Mouse (Mus musculus): ENCODE results near the gene Ngdn. TPM values are rescaled to one million over a fixed set of nuclear protein-coding genes. Genes with fewer than 3 reads are reported as not detected.
A peak's percentile ranks its signal among the peaks of the same experiment; 100 is the strongest.

Gene Ngdn
- polyA plus RNA-seq, 1 experiment from 2014 or later: 95.8 TPM

DNA sequence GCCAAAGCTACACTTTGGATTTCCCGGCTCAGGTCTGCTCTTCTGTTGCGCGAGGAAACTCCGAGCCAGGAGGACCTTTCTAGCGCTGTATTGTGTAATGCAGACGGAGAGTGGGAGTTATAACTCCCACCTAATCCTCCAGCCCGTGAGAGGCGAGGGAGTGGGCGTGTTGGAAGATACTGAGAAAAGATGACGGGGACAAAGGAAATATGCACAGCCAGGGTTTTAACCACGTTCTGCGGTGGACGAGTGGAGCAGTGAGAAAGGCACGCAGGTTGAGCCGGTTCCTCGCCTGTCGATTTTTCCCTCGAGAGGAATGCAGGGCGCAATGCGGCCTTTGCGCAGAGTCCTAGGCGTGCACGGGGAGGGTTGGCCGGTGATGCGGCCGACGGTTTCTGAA is 663 bp upstream of the Ngdn start:
- Histone ChIP-seq H3K36me3 (ENCODE audit: control insufficient read depth, insufficient read depth, low read length) (no peaks in the 10 kb centered on the region), H3K4me1 (replicated peaks; ENCODE audit: control insufficient read depth, insufficient read depth, low read length) (no peaks in the 10 kb centered on the region), H3K9me3 (ENCODE audit: control insufficient read depth, low read length) (no peaks in the 10 kb centered on the region), H3K9ac (ENCODE audit: low read length) (peak overlapping the region; percentile 78), H3K4me2 (ENCODE audit: low read depth, low read length, severe bottlenecking) (peak overlapping the region; percentile 78), H3K27me3 (ENCODE audit: control insufficient read depth, insufficient read depth, low read length) (no peaks in the 10 kb centered on the region), H3K27ac (ENCODE audit: low read depth, low read length) (peak overlapping the region; percentile 79), H3K4me3 (ENCODE audit: low read depth, low read length) (peak overlapping the region; percentile 76)
- ATAC-seq (replicated peaks; ENCODE audit: low FRiP score) (peak; percentile 74; the same call in 1 of the 2 replicates), DNase-seq (ENCODE audit: low spot score) (no peak)
- under 1% methylated on average over 27 of the region's 27 CpGs for WGBS

DNA sequence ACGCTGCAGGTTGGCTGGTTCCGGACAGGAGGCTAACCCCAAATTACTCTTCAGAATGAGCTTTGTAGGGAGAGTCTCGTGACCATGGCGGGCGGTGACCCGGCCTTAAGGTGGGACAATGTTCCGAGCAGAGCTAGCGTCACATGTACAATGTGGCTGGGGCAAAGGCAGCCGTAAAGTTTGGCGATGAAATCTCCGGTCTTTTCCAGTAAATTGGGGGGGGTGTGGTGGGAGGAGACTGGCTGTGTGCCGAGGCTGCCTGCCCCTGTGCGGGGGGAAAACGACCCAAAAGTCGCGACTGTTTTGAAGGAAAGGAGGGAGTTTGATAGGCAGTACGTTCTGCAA is 485 bp downstream of the Ngdn start:
- under 1% methylated on average over 17 of the region's 17 CpGs for WGBS

DNA sequence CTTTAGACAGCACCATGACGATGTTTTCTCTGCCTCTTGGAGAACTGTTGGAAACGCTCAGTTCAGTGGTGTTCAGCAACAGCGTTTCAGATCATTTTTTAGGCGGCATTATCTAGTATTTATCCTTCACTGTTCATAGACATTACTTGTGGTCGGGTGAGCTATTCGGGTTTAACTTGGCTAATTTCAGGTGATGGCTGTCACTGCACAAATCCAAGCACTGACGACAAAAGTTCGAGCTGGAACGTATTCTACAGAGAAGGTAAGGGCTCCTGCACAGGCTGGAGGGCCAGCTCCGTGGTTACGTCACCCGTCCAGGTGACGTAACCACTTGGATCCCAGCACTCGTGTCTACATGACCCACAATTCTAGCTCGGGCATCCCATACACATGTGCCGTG is 1.6 kb downstream of the Ngdn start:
- H3K9ac ChIP-seq (ENCODE audit: low read length): no peak overlapping the region
- no peak for DNase-seq (ENCODE audit: low spot score)
- ATAC-seq (replicated peaks; ENCODE audit: low FRiP score): no peak
- H3K36me3 ChIP-seq (ENCODE audit: control insufficient read depth, insufficient read depth, low read length): peaks cover under 1% of the 10 kb centered on the region
- H3K9me3 ChIP-seq (ENCODE audit: control insufficient read depth, low read length): no peaks in the 10 kb centered on the region
- no peaks in the 10 kb centered on the region for H3K27me3 ChIP-seq (ENCODE audit: control insufficient read depth, insufficient read depth, low read length)
- 94% methylated on average over 16 of the region's 16 CpGs for WGBS
- H3K4me3 ChIP-seq (ENCODE audit: low read depth, low read length): no peak overlapping the region
- no peak overlapping the region for H3K4me2 ChIP-seq (ENCODE audit: low read depth, low read length, severe bottlenecking)
- H3K27ac ChIP-seq (ENCODE audit: low read depth, low read length): no peak overlapping the region
- H3K4me1 ChIP-seq (replicated peaks; ENCODE audit: control insufficient read depth, insufficient read depth, low read length): no peaks in the 10 kb centered on the region

More for the DNA sequence above, 485 bp downstream of the Ngdn start:
- no peaks in the 10 kb centered on the region for H3K9me3 ChIP-seq (ENCODE audit: control insufficient read depth, low read length)
- H3K36me3 ChIP-seq (ENCODE audit: control insufficient read depth, insufficient read depth, low read length): no peaks in the 10 kb centered on the region
- ATAC-seq (replicated peaks; ENCODE audit: low FRiP score) (no peak; the same call in 1 of the 2 replicates), DNase-seq (ENCODE audit: low spot score) (no peak)
- peak overlapping the region; percentile 76 for H3K4me3 ChIP-seq (ENCODE audit: low read depth, low read length)
- H3K9ac ChIP-seq (ENCODE audit: low read length): peak overlapping the region; percentile 77
- no peaks in the 10 kb centered on the region for H3K4me1 ChIP-seq (replicated peaks; ENCODE audit: control insufficient read depth, insufficient read depth, low read length)
- H3K27ac ChIP-seq (ENCODE audit: low read depth, low read length): 0 out of 2 replicates have a peak overlapping the region, but pooled peaks have one; percentile 34
- peak overlapping the region; percentile 66 for H3K4me2 ChIP-seq (ENCODE audit: low read depth, low read length, severe bottlenecking)
- H3K27me3 ChIP-seq (ENCODE audit: control insufficient read depth, insufficient read depth, low read length): no peaks in the 10 kb centered on the region

DNA sequence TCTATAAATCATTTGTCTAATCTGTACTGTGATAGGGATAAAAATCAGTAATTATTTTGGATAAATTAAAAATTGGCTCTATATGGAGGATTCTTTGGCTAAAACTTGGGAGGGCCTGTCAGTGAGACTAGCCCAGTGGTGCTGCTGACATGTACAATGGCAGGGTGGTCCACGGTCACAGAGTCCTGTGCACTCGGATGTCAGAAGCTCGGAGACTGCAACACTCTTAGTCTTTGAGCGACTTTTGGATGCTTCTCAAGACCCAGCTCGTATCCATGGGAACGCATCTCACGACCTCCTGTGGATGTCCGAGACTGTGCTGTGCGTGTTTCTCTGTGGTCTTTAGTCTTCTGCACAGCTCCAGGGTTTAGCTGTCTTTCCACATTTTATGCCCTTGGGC is 5.1 kb downstream of the Ngdn start:
- ATAC-seq (replicated peaks; ENCODE audit: low FRiP score): no peak
- Histone ChIP-seq H3K27ac (ENCODE audit: low read depth, low read length) (no peak overlapping the region), H3K4me3 (ENCODE audit: low read depth, low read length) (no peak overlapping the region), H3K27me3 (ENCODE audit: control insufficient read depth, insufficient read depth, low read length) (no peaks in the 10 kb centered on the region), H3K4me1 (replicated peaks; ENCODE audit: control insufficient read depth, insufficient read depth, low read length) (no peaks in the 10 kb centered on the region), H3K36me3 (ENCODE audit: control insufficient read depth, insufficient read depth, low read length) (peaks cover 4% of the 10 kb centered on the region), H3K9me3 (ENCODE audit: control insufficient read depth, low read length) (no peaks in the 10 kb centered on the region), H3K4me2 (ENCODE audit: low read depth, low read length, severe bottlenecking) (no peak overlapping the region), H3K9ac (ENCODE audit: low read length) (no peak overlapping the region)
- 76% methylated on average over 9 of the region's 9 CpGs for WGBS
- no peak for DNase-seq (ENCODE audit: low spot score)

DNA sequence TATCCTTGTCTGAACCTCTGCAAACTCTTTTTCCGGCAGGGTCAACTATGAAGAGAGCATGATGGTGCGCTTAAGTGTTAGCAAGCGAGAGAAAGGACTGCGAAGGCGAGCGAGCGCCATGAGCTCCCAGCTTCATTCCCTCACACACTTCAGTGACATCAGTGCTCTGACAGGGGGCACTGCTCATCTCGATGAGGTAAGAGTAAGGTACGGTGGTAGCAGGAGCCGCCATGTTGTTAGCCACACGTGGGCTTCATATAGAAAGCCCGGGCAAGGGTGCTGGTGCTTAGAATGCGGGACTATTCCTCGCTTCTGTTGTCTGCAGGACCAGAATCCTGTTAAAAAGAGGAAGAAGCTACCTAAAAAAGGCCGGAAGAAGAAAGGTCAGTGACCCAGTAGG is 7.8 kb downstream of the Ngdn start:
- WGBS: 96% methylated on average over 15 of the region's 15 CpGs
- Histone ChIP-seq H3K9me3 (ENCODE audit: control insufficient read depth, low read length) (no peaks in the 10 kb centered on the region), H3K9ac (ENCODE audit: low read length) (no peak overlapping the region), H3K27ac (ENCODE audit: low read depth, low read length) (no peak overlapping the region), H3K36me3 (ENCODE audit: control insufficient read depth, insufficient read depth, low read length) (peaks cover 4% of the 10 kb centered on the region), H3K4me1 (replicated peaks; ENCODE audit: control insufficient read depth, insufficient read depth, low read length) (peaks cover 7% of the 10 kb centered on the region; the same call in 1 of the 2 replicates), H3K27me3 (ENCODE audit: control insufficient read depth, insufficient read depth, low read length) (no peaks in the 10 kb centered on the region), H3K4me3 (ENCODE audit: low read depth, low read length) (no peak overlapping the region), H3K4me2 (ENCODE audit: low read depth, low read length, severe bottlenecking) (no peak overlapping the region)
- no peak for ATAC-seq (replicated peaks; ENCODE audit: low FRiP score)
- DNase-seq (ENCODE audit: low spot score): no peak

DNA sequence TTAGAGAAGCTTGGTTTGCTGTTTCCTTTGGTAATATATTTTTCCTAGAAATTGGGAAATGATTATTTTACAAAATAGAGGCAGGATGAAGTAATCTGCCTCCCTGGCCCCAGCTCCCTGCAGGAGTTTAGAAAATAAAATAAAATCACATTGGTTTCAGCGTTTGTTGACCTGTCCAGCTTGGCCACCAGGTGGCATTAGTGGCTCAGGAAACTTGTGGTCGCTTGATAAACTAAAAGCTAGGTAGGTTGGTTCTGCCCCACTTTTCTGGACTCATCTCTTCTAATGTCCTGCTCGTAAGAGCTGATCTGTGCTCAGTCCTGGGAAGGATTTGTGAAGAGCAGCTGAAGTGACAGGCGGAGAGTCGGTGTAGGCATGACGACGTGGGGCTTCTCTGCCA is 9.0 kb downstream of the Ngdn start:
- peaks cover 15% of the 10 kb centered on the region for H3K4me1 ChIP-seq (replicated peaks; ENCODE audit: control insufficient read depth, insufficient read depth, low read length)
- no peak overlapping the region for H3K27ac ChIP-seq (ENCODE audit: low read depth, low read length)
- H3K4me3 ChIP-seq (ENCODE audit: low read depth, low read length): no peak overlapping the region
- no peak; the same call in 1 of the 2 replicates for ATAC-seq (replicated peaks; ENCODE audit: low FRiP score)
- no peaks in the 10 kb centered on the region for H3K9me3 ChIP-seq (ENCODE audit: control insufficient read depth, low read length)
- no peaks in the 10 kb centered on the region for H3K27me3 ChIP-seq (ENCODE audit: control insufficient read depth, insufficient read depth, low read length)
- H3K4me2 ChIP-seq (ENCODE audit: low read depth, low read length, severe bottlenecking): no peak overlapping the region
- peak; percentile 77 for DNase-seq (ENCODE audit: low spot score)
- peaks cover 4% of the 10 kb centered on the region for H3K36me3 ChIP-seq (ENCODE audit: control insufficient read depth, insufficient read depth, low read length)
- no peak overlapping the region for H3K9ac ChIP-seq (ENCODE audit: low read length)
- WGBS: 66% methylated on average over 7 of the region's 7 CpGs

DNA sequence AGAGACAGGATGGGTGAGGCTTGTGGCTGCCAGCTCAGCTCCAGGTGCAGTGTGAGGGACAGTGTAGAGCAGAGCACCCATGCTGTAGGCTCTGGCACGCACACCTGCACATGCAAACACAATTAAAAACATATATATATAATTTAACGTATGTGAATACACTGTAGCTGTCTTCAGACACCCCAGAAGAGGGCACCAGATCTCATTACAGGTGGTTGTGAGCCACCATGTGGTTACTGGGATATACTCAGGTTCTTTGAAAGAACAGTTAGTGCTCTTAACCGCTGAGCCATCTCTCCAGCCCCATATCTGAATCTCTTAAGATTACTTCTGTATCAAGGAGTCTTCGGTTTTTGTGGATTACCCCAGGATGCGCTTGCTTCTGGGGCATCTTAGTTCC is 10.3 kb downstream of the Ngdn start:
- Histone ChIP-seq H3K4me2 (ENCODE audit: low read depth, low read length, severe bottlenecking) (no peak overlapping the region), H3K4me3 (ENCODE audit: low read depth, low read length) (no peak overlapping the region), H3K27me3 (ENCODE audit: control insufficient read depth, insufficient read depth, low read length) (no peaks in the 10 kb centered on the region), H3K36me3 (ENCODE audit: control insufficient read depth, insufficient read depth, low read length) (peaks cover 4% of the 10 kb centered on the region), H3K9me3 (ENCODE audit: control insufficient read depth, low read length) (no peaks in the 10 kb centered on the region), H3K9ac (ENCODE audit: low read length) (no peak overlapping the region), H3K27ac (ENCODE audit: low read depth, low read length) (no peak overlapping the region), H3K4me1 (replicated peaks; ENCODE audit: control insufficient read depth, insufficient read depth, low read length) (peaks cover 15% of the 10 kb centered on the region)
- DNase-seq (ENCODE audit: low spot score) (no peak), ATAC-seq (replicated peaks; ENCODE audit: low FRiP score) (no peak)
- WGBS: 85% methylated on average over 5 of the region's 5 CpGs

DNA sequence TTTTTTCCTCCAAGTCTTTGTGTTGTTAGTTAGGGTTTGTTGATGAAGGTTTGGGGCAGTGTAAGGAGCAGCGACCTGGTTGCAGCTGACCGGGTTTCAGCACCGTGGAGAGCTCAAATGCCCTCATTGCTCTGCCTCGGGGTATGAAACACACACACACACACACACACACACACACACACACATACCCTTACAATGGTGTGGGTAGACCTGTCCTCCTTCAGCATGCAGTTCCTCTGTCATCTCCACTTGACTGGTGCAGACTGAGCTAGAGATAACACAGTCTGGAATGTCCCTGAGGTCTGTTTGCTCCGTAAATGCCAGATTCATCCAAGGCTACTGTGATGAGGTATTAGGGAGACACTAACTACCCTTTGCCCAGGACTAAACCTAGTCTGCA is 12.0 kb downstream of the Ngdn start:
- Histone ChIP-seq H3K27ac (ENCODE audit: low read depth, low read length) (peak overlapping the region; percentile 66; the same call in 1 of the 2 replicates), H3K4me2 (ENCODE audit: low read depth, low read length, severe bottlenecking) (no peak overlapping the region), H3K4me3 (ENCODE audit: low read depth, low read length) (no peak overlapping the region), H3K9me3 (ENCODE audit: control insufficient read depth, low read length) (no peaks in the 10 kb centered on the region), H3K27me3 (ENCODE audit: control insufficient read depth, insufficient read depth, low read length) (no peaks in the 10 kb centered on the region), H3K9ac (ENCODE audit: low read length) (no peak overlapping the region), H3K36me3 (ENCODE audit: control insufficient read depth, insufficient read depth, low read length) (no peaks in the 10 kb centered on the region; the same call in 1 of the 2 replicates), H3K4me1 (replicated peaks; ENCODE audit: control insufficient read depth, insufficient read depth, low read length) (peaks cover 15% of the 10 kb centered on the region)
- DNase-seq (ENCODE audit: low spot score): peak; percentile 66
- ATAC-seq (replicated peaks; ENCODE audit: low FRiP score): 0 out of 2 replicates have a peak, but pooled peaks have one; percentile 25
- 17% methylated on average over 5 of the region's 5 CpGs for WGBS

DNA sequence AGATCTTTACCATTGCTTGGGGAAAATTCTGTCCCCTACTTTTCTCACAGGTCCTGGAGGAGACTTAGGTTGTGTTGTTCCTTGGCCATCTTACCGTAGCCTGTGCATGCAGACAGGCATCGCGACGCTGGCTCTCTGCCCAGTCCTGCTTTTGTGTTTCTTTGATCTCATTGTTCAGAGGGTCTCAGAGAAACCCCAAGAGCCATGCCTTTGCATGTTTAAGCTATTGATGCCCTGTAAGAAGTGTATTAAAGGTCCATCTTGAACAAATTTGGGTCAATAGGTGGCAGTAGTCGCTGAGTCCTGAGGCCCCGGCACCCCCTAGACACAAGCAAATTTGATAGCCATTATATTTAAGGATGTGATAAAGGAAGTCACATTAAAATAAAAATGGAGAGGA is 12.4 kb downstream of the Ngdn start:
- H3K27me3 ChIP-seq (ENCODE audit: control insufficient read depth, insufficient read depth, low read length): no peaks in the 10 kb centered on the region
- H3K4me3 ChIP-seq (ENCODE audit: low read depth, low read length): no peak overlapping the region
- peak; percentile 76 for DNase-seq (ENCODE audit: low spot score)
- peaks cover 17% of the 10 kb centered on the region for H3K4me1 ChIP-seq (replicated peaks; ENCODE audit: control insufficient read depth, insufficient read depth, low read length)
- ATAC-seq (replicated peaks; ENCODE audit: low FRiP score): peak; percentile 66
- H3K9ac ChIP-seq (ENCODE audit: low read length): peak overlapping the region; percentile 20; the same call in 1 of the 2 replicates
- no peaks in the 10 kb centered on the region for H3K9me3 ChIP-seq (ENCODE audit: control insufficient read depth, low read length)
- no peaks in the 10 kb centered on the region for H3K36me3 ChIP-seq (ENCODE audit: control insufficient read depth, insufficient read depth, low read length)
- H3K4me2 ChIP-seq (ENCODE audit: low read depth, low read length, severe bottlenecking): peak overlapping the region; percentile 27; the same call in 1 of the 2 replicates
- peak overlapping the region; percentile 66; the same call in 1 of the 2 replicates for H3K27ac ChIP-seq (ENCODE audit: low read depth, low read length)
- 9% methylated on average over 6 of the region's 6 CpGs for WGBS

Data from forebrain, embryonic 11.5 days (tissue).